Mouse (Mus musculus) midbrain, embryonic 14.5 days (tissue): Measurements from ENCODE around the gene Cnr2. TPM values are rescaled to one million over a fixed set of nuclear protein-coding genes. Genes with fewer than 3 reads are reported as not detected.

ENCODE experiments used
- ATAC-seq: fragments of 200-750 bp; cut with Nextera tagmentation; 2 replicates; pipeline ENCODE4 v1.8.0; 2017; ENCODE audit warnings: moderate number of reproducible peaks, moderate library complexity; ENCODE audit not compliant: low FRiP score, low TSS enrichment
- DNase-seq: peaks from one replicate; pipeline ENCODE4 v3.0.0-alpha.2; 2015
- H3K27ac ChIP-seq: fragments of 300-500 bp; sonication (generic); replicated peaks from 2 replicates; pipeline ENCODE4 v1.5.1; 2014; ENCODE audit warnings: mild to moderate bottlenecking, low read depth, low read length, moderate library complexity
- H3K27me3 ChIP-seq: fragments of 300-500 bp; sonication (generic); 2 replicates; pipeline ENCODE4 v1.6.1; 2014; ENCODE audit warnings: low read length, control low read depth, mixed read lengths; ENCODE audit not compliant: control insufficient read depth, insufficient read depth
- H3K36me3 ChIP-seq: fragments of 300-500 bp; sonication (generic); 2 replicates; pipeline ENCODE4 v1.6.1; 2014; ENCODE audit warnings: low read length, control low read depth; ENCODE audit not compliant: control insufficient read depth, insufficient read depth
- H3K4me1 ChIP-seq: fragments of 300-500 bp; sonication (generic); 2 replicates; pipeline ENCODE4 v1.6.1; 2014; ENCODE audit warnings: mild to moderate bottlenecking, antibody characterized with exemption, low read length, control low read depth; ENCODE audit not compliant: control insufficient read depth, insufficient read depth
- H3K4me2 ChIP-seq: fragments of 300-500 bp; sonication (generic); 2 replicates; pipeline ENCODE4 v1.6.1; 2014; ENCODE audit warnings: mild to moderate bottlenecking, low read length, moderate library complexity
- H3K4me3 ChIP-seq: fragments of 300-500 bp; sonication (generic); replicated peaks from 2 replicates; pipeline ENCODE4 v1.5.1; 2014; ENCODE audit warnings: low read depth, low read length
- H3K9ac ChIP-seq: fragments of 300-500 bp; sonication (generic); replicated peaks from 2 replicates; pipeline ENCODE4 v1.6.1; 2014; ENCODE audit warnings: mild to moderate bottlenecking, low read length, moderate library complexity
- H3K9me3 ChIP-seq: fragments of 300-500 bp; sonication (generic); 2 replicates; pipeline ENCODE4 v1.6.1; 2016; ENCODE audit warnings: low read length, control low read depth, mixed read lengths; ENCODE audit not compliant: control insufficient read depth
- WGBS: fragments of 180-500 bp; shearing (Covaris S2); extraction: QIAGEN DNeasy Blood & Tissue Kit; methylation state at CpG from one replicate; pipeline ENCODE4 v1.1.7; 2014; 5-methylcytosine and 5-hydroxymethylcytosine counted together
- polyA plus RNA-seq: library from polyadenylated mRNA; unstranded; fragments of >200 nt; fragmentation: Nextera tagmentation; extraction: Ambion mirVana; gene quantifications from 2 replicates; pipeline ENCODE4 v1.2.1, GENCODE M21; 2014

The Cnr2 gene
- polyA plus RNA-seq, 1 experiment from 2014 or later = 0.17 TPM

DNA sequence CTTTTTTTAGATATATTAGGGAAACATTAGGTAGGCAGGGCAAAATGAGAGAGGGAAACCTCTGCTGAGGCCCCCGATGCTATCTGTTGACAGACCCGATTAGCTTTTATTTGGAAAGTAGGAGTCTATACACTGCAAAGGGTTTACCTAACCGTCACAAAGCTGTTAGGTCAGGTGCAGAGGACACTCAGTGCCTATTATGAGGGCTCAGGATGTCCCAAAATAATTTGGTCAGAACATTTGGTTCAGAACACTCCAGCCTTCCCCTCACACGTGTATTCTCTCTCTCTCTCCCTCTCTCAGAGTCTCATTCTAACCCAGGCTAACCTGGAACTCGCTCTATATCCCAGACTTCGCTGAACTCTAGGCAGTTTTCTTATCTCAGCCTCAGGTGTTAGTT, 13.2 kb upstream of the Cnr2 start:
- Histone ChIP-seq H3K4me1 (peaks cover under 1% of the 10 kb centered on the region; the same call in 1 of the 2 replicates), H3K4me3 (no peak overlapping the region), H3K9ac (no peak overlapping the region), H3K27me3 (no peaks in the 10 kb centered on the region), H3K27ac (no peak overlapping the region), H3K4me2 (no peak overlapping the region), H3K9me3 (no peaks in the 10 kb centered on the region), H3K36me3 (no peaks in the 10 kb centered on the region)
- no peak for DNase-seq
- WGBS = 83% methylated on average over 6 of the region's 6 CpGs
- ATAC-seq = no peak

DNA sequence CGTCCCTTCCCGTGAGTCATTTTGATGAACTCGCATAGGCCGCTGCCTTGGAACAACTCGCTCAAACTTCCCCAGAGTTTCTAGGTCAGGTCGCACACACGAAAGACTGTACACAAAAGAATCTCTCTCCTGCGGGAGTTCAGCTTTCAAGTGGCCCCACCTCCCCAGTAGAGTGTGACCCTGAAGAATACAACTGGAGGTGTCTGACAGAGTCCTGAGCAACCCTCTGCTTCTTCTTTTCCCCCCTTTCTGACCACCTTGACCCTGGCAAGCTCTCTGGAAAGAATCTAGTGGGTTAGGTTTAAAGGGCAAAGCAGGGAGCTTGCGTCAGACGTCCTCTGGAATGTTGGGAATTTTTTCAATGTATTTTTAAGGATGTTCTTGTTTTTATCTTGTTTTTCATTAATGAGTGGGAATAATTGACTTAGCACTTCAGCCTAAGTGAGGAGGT, 11.8 kb upstream of the Cnr2 start:
- Histone ChIP-seq H3K9me3 (no peaks in the 10 kb centered on the region), H3K27me3 (no peaks in the 10 kb centered on the region), H3K4me1 (no peaks in the 10 kb centered on the region), H3K4me2 (no peak overlapping the region), H3K36me3 (no peaks in the 10 kb centered on the region), H3K9ac (no peak overlapping the region), H3K27ac (no peak overlapping the region), H3K4me3 (no peak overlapping the region)
- DNase-seq (no peak), ATAC-seq (no peak)
- 47% methylated on average over 10 of the region's 10 CpGs for WGBS

DNA sequence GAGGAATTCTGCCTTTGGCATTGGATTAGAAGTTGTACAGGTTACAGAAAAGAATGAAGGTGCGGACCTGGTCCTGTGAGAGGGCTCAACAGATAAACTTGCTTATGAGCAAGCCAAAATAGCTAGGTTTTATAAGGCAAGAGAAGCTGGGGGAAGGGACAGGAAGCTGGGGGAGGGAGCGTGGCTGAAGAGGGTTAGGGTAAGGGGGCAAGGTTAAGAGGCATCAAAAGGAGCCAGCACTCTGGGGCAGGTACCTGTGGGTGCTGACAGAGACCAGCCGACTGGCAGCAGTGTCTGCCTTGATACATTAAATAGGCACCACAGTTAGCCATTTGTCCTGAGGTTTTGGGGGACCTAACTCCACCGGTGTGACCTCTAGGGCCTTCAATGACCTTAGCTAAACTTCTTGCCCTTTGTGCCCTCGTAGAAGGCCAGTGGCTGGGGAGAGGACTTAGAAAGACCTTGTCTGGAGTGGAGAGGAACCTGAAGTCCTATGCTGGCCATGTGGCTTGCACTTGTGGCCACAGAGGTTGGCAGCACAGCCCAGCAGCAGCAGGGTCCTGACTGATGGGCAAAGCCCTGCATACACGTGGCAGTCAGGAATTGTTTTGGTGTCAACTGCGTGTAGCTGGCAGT, 11.2 kb upstream of the Cnr2 start:
- H3K4me3 ChIP-seq = no peak overlapping the region
- no peaks in the 10 kb centered on the region for H3K27me3 ChIP-seq
- no peak overlapping the region for H3K27ac ChIP-seq
- no peak overlapping the region for H3K4me2 ChIP-seq
- ATAC-seq (no peak), DNase-seq (no peak)
- WGBS = 70% methylated on average over 7 of the region's 7 CpGs
- no peaks in the 10 kb centered on the region for H3K36me3 ChIP-seq
- no peak overlapping the region for H3K9ac ChIP-seq
- H3K4me1 ChIP-seq = no peaks in the 10 kb centered on the region
- no peaks in the 10 kb centered on the region for H3K9me3 ChIP-seq

DNA sequence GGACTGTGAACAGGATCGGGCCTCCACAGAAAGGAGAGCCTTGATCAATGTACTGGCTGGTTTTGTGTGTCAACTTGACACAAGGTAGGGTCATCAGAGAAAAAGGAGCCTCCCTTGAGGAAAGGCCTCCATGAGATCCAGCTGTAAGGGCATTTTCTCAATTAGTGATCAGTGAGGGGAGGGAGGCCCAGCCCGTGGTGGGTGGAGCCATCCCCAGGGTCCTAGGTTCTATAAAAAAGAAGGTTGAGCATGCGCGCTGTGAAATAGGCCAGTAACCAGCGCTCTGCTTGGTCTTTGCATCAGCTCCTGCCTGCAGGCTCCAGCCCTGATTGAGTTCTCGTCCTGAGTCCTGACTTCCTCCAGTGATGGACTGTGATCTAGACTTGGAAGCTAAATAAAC, 10.7 kb upstream of the Cnr2 start:
- H3K9me3 ChIP-seq = no peaks in the 10 kb centered on the region
- H3K4me2 ChIP-seq = no peak overlapping the region
- no peaks in the 10 kb centered on the region for H3K4me1 ChIP-seq
- 51% methylated on average over 6 of the region's 6 CpGs for WGBS
- no peaks in the 10 kb centered on the region for H3K36me3 ChIP-seq
- DNase-seq (no peak), ATAC-seq (no peak)
- H3K9ac ChIP-seq = no peak overlapping the region
- H3K27me3 ChIP-seq = no peaks in the 10 kb centered on the region
- no peak overlapping the region for H3K4me3 ChIP-seq
- H3K27ac ChIP-seq = no peak overlapping the region

DNA sequence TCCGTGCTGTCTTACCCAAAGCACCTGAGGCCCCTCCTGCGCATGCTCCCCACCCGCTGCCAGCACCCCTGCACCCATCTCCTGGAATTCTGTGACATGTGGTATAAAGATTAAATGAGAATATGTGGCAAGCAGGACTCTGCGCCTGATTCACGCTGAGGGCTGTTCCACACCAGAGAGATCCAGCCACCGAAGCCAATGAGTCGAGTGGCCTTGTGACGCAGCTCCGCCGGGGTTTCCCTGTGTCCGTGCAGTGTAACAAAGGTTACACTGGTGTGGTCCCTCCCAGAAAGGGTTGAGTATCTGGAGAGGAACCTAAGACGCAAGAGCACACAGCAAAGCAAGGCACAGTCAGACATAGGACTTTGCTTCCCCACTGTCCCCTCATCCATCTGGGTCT, 9.5 kb upstream of the Cnr2 start:
- WGBS = 94% methylated on average over 12 of the region's 12 CpGs
- no peak overlapping the region for H3K4me2 ChIP-seq
- H3K36me3 ChIP-seq = no peaks in the 10 kb centered on the region
- DNase-seq (no peak), ATAC-seq (no peak)
- H3K4me3 ChIP-seq = no peak overlapping the region
- no peaks in the 10 kb centered on the region for H3K4me1 ChIP-seq
- H3K27ac ChIP-seq = no peak overlapping the region
- H3K27me3 ChIP-seq = no peaks in the 10 kb centered on the region
- H3K9me3 ChIP-seq = no peaks in the 10 kb centered on the region
- no peak overlapping the region for H3K9ac ChIP-seq

DNA sequence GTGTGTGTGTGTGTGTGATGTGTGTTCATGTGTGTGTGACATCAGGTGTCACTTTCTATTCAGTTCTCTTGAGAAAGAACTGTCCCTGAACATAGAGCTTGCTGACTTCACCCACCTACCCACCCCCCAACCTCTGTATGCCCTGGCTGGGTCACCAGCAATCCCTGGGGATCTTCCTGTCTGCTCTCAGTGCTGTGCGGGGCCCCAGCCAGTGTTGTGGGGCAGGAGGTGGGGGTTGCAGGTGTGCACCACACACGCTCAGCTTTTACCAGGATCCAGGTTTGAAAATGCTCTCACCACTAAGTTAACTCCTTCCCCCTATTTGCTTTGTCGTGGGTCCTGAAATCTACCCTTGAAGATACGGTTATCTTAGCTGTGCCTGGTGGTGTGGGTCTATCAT, 9.0 kb upstream of the Cnr2 start:
- no peaks in the 10 kb centered on the region for H3K27me3 ChIP-seq
- DNase-seq (no peak), ATAC-seq (no peak)
- no peaks in the 10 kb centered on the region for H3K36me3 ChIP-seq
- no peak overlapping the region for H3K4me2 ChIP-seq
- H3K9ac ChIP-seq = no peak overlapping the region
- H3K4me1 ChIP-seq = no peaks in the 10 kb centered on the region
- H3K27ac ChIP-seq = no peak overlapping the region
- H3K4me3 ChIP-seq = no peak overlapping the region
- no peaks in the 10 kb centered on the region for H3K9me3 ChIP-seq
- 85% methylated on average over 4 of the region's 4 CpGs for WGBS

DNA sequence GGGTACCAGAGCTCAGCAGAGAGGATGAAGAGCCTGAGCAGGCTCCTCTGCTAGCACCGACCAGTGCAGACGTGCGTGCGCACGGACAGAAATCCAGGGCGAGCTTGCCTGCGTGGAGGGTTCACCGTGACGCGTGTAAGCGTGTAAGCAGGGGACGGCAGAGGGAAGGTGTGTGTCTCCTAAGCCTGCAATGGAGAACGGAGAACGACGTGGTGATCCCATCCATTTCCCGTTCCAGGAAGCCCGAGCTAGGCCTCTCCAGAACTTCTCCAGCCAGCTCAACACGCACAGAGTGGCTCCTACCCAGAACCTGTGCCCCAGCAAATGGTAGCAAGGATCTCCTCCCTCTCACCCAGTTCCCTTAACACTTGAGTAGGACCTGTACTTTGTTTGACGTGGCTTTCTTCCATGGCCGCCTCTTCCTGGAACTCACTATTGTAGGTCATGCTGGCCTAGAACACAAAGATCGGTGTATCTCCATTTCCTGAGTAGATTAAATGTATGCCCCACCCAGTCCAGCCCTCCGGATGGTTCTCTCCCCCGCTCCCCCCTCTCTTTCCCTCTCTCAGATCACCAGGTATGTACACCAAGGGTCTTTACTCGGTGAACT, 6.6 kb upstream of the Cnr2 start:
- WGBS = 95% methylated on average over 24 of the region's 24 CpGs
- no peaks in the 10 kb centered on the region for H3K36me3 ChIP-seq

DNA sequence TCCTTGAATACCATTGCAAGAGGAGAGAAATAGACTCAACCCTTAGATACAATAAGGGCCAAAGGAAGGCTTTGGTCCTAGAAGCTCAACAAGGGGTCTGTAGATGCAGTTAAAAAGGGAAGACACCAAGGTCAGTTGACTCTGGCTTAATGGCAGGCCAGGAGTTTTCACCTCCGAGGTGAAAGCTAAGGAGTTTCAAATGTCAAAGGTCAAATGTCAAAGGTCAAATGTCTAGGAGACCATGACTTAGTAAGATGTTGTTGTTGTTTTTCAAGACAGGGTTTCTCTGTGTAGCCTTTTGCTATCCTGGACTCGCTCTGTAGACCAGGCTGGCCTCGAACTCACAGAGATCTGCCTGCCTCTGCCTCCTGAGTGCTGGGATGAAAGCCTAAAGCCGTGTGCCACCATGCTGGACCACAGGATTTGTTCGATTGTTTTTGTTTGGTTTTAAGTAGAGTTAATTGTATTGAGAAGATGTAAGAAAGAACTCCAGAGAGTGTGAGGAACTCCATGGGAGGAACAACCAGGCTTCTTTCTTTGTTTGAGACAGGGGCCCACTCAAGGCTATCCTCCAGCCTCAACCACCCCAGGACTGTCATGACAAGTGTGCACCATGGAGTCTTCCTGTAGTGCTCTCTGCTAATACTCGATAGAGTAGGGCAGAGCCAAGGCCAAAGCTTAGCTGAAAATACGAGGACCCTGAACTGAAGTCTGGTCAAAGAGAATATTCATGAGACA, 5.9 kb upstream of the Cnr2 start:
- 85% methylated on average over 7 of the region's 7 CpGs for WGBS
- Histone ChIP-seq H3K27ac (no peak overlapping the region), H3K9me3 (no peaks in the 10 kb centered on the region), H3K4me2 (no peak overlapping the region), H3K4me3 (no peak overlapping the region), H3K4me1 (no peaks in the 10 kb centered on the region), H3K9ac (no peak overlapping the region), H3K27me3 (no peaks in the 10 kb centered on the region), H3K36me3 (no peaks in the 10 kb centered on the region)
- DNase-seq (peak; percentile 7), ATAC-seq (no peak)

More for the DNA sequence above, 6.6 kb upstream of the Cnr2 start:
- H3K4me2 ChIP-seq = no peak overlapping the region
- no peak overlapping the region for H3K27ac ChIP-seq
- ATAC-seq (no peak), DNase-seq (no peak)
- no peaks in the 10 kb centered on the region for H3K4me1 ChIP-seq
- H3K4me3 ChIP-seq = no peak overlapping the region
- no peaks in the 10 kb centered on the region for H3K9me3 ChIP-seq
- no peak overlapping the region for H3K9ac ChIP-seq
- no peaks in the 10 kb centered on the region for H3K27me3 ChIP-seq
